Mouse (Mus musculus) liver, embryonic 12.5 days (tissue): ENCODE measurements around the gene Ms4a13. TPM values are rescaled to one million over a fixed set of nuclear protein-coding genes. Genes with fewer than 3 reads are reported as not detected.
"Not testable (repeated sequence)": the region's sequence is repeated elsewhere in the genome, so short reads cannot be mapped to it uniquely, and the experiment has no call there.

Source experiments
- ATAC-seq: fragments of 200-750 bp; cut with Nextera tagmentation; 2 replicates; pipeline ENCODE4 v1.8.0; 2017; ENCODE audit warnings: moderate number of reproducible peaks, mild to moderate bottlenecking, moderate library complexity
- H3K27ac ChIP-seq: fragments of 300-500 bp; sonication (generic); 2 replicates; pipeline ENCODE4 v1.5.1; 2016; ENCODE audit warnings: mild to moderate bottlenecking
- H3K27me3 ChIP-seq: fragments of 300-500 bp; sonication (generic); replicated peaks from 2 replicates; pipeline ENCODE4 v1.6.1; 2016; ENCODE audit warnings: mild to moderate bottlenecking, moderate library complexity
- H3K36me3 ChIP-seq: fragments of 300-500 bp; sonication (generic); 2 replicates; pipeline ENCODE4 v1.6.1; 2016; ENCODE audit warnings: mild to moderate bottlenecking, moderate library complexity
- H3K4me1 ChIP-seq: fragments of 300-500 bp; sonication (generic); 2 replicates; pipeline ENCODE4 v1.6.1; 2016
- H3K4me2 ChIP-seq: fragments of 300-500 bp; sonication (generic); 2 replicates; pipeline ENCODE4 v1.6.1; 2016; ENCODE audit warnings: mild to moderate bottlenecking, moderate library complexity
- H3K4me3 ChIP-seq: fragments of 300-500 bp; sonication (generic); 2 replicates; pipeline ENCODE4 v1.5.1; 2016; ENCODE audit warnings: mild to moderate bottlenecking, moderate library complexity
- H3K9ac ChIP-seq: fragments of 300-500 bp; sonication (generic); 2 replicates; pipeline ENCODE4 v1.6.1; 2016; ENCODE audit warnings: mild to moderate bottlenecking, moderate library complexity
- H3K9me3 ChIP-seq: fragments of 300-500 bp; sonication (generic); replicated peaks from 2 replicates; pipeline ENCODE4 v1.6.1; 2016; ENCODE audit warnings: mild to moderate bottlenecking, moderate library complexity
- WGBS: fragments of 180-500 bp; shearing (Covaris S2); methylation state at CpG from one replicate; pipeline ENCODE4 v1.1.7; 2016; ENCODE audit not compliant: insufficient replicate concordance; 5-methylcytosine and 5-hydroxymethylcytosine counted together
- polyA plus RNA-seq: library from polyadenylated mRNA; unstranded; fragments of >200 nt; fragmentation: Nextera tagmentation; extraction: Ambion mirVana; gene quantifications from 2 replicates; pipeline ENCODE4 v1.2.1, GENCODE M21; 2016

The Ms4a13 gene
- polyA plus RNA-seq, result not detected in 2 replicates

GRCm38 (mm10) chr19:11196546-11196945 lies at the start of gene Ms4a13:
Gene Ms4a13 (minus strand): TSS chr19:11196737.
- Histone ChIP-seq H3K9me3 (no peaks in the 10 kb centered on the region), H3K4me2 (no peak within 1 kb of the TSS), H3K27ac (no peak within 1 kb of the TSS), H3K27me3 (no peaks in the 10 kb centered on the region), H3K4me1 (no peaks in the 10 kb centered on the region), H3K4me3 (no peak within 1 kb of the TSS), H3K9ac (no peak within 1 kb of the TSS), H3K36me3 (no peaks in the 10 kb centered on the region)
- ATAC-seq, result no peak
- 65% methylated on average over 12 of the region's 12 CpGs for WGBS

GRCm38 (mm10) chr19:11244230-11244629 lies 47.7 kb upstream of the Ms4a13 start:
- Histone ChIP-seq H3K4me3 (no peak overlapping the region), H3K36me3 (no peaks in the 10 kb centered on the region), H3K4me2 (no peak overlapping the region), H3K27ac (no peak overlapping the region), H3K9ac (no peak overlapping the region), H3K27me3 (no peaks in the 10 kb centered on the region), H3K9me3 (no peaks in the 10 kb centered on the region), H3K4me1 (no peaks in the 10 kb centered on the region)
- no peak for ATAC-seq

- H3K36me3 ChIP-seq, result no peaks in the 10 kb centered on the region
- 42% methylated on average over 5 of the region's 5 CpGs for WGBS
- H3K4me3 ChIP-seq, result no peak overlapping the region
- H3K4me1 ChIP-seq, result no peaks in the 10 kb centered on the region
- H3K4me2 ChIP-seq, result no peak overlapping the region
- no peaks in the 10 kb centered on the region for H3K27me3 ChIP-seq
- H3K9me3 ChIP-seq, result no peaks in the 10 kb centered on the region
- no peak for ATAC-seq
- H3K27ac ChIP-seq, result no peak overlapping the region
- H3K9ac ChIP-seq, result no peak overlapping the region
These were observed 46.0 kb upstream of the Ms4a13 start for GRCm38 (mm10) chr19:11242560-11242959.

GRCm38 (mm10) chr19:11235820-11236219 lies 39.3 kb upstream of the Ms4a13 start:
- no peaks in the 10 kb centered on the region for H3K27me3 ChIP-seq
- H3K36me3 ChIP-seq, result no peaks in the 10 kb centered on the region
- no peak overlapping the region for H3K4me3 ChIP-seq
- H3K9ac ChIP-seq, result no peak overlapping the region
- H3K9me3 ChIP-seq, result no peaks in the 10 kb centered on the region
- H3K27ac ChIP-seq, result no peak overlapping the region
- H3K4me1 ChIP-seq, result no peaks in the 10 kb centered on the region
- no peak for ATAC-seq
- no peak overlapping the region for H3K4me2 ChIP-seq

- no peaks in the 10 kb centered on the region for H3K4me1 ChIP-seq
- no peak overlapping the region for H3K4me2 ChIP-seq
- 46% methylated on average over 5 of the region's 5 CpGs for WGBS
- H3K9ac ChIP-seq, result no peak overlapping the region
- no peaks in the 10 kb centered on the region for H3K9me3 ChIP-seq
- no peaks in the 10 kb centered on the region for H3K27me3 ChIP-seq
- no peak for ATAC-seq
- H3K4me3 ChIP-seq, result no peak overlapping the region
- H3K36me3 ChIP-seq, result no peaks in the 10 kb centered on the region
- no peak overlapping the region for H3K27ac ChIP-seq
These were observed 38.6 kb upstream of the Ms4a13 start for GRCm38 (mm10) chr19:11234921-11235735.

GRCm38 (mm10) chr19:11234244-11234643 lies 37.7 kb upstream of the Ms4a13 start:
- WGBS, result 52% methylated on average over 5 of the region's 5 CpGs
- H3K9me3 ChIP-seq, result no peaks in the 10 kb centered on the region
- H3K9ac ChIP-seq, result no peak overlapping the region
- no peak overlapping the region for H3K4me2 ChIP-seq
- H3K27ac ChIP-seq, result no peak overlapping the region
- no peak for ATAC-seq
- no peak overlapping the region for H3K4me3 ChIP-seq
- no peaks in the 10 kb centered on the region for H3K36me3 ChIP-seq
- no peaks in the 10 kb centered on the region for H3K27me3 ChIP-seq
- H3K4me1 ChIP-seq, result no peaks in the 10 kb centered on the region

- Histone ChIP-seq H3K4me2 (no peak within 1 kb of the TSS), H3K9ac (no peak within 1 kb of the TSS), H3K4me1 (no peaks in the 10 kb centered on the region), H3K27me3 (no peaks in the 10 kb centered on the region), H3K4me3 (no peak within 1 kb of the TSS), H3K36me3 (no peaks in the 10 kb centered on the region), H3K27ac (no peak within 1 kb of the TSS), H3K9me3 (no peaks in the 10 kb centered on the region)
- no peak for ATAC-seq
- WGBS, result 53% methylated on average over 5 of the region's 5 CpGs
These were observed 35.8 kb upstream of the Ms4a13 start, which contains the start of gene Ms4a12 for GRCm38 (mm10) chr19:11232348-11232747. Gene Ms4a12 (minus strand): TSS chr19:11232448.

- WGBS, result 27% methylated on average over 1 of the region's 1 CpGs
- no peaks in the 10 kb centered on the region for H3K4me1 ChIP-seq
- no peaks in the 10 kb centered on the region for H3K9me3 ChIP-seq
- H3K27me3 ChIP-seq, result no peaks in the 10 kb centered on the region
- H3K36me3 ChIP-seq, result no peaks in the 10 kb centered on the region
- no peak overlapping the region for H3K4me2 ChIP-seq
- H3K9ac ChIP-seq, result no peak overlapping the region
- no peak for ATAC-seq
- H3K27ac ChIP-seq, result no peak overlapping the region
- no peak overlapping the region for H3K4me3 ChIP-seq
These were observed 4.0 kb downstream of the Ms4a13 start for GRCm38 (mm10) chr19:11192552-11192951.

GRCm38 (mm10) chr19:11184121-11184520 lies 12.4 kb downstream of the Ms4a13 start:
- H3K36me3 ChIP-seq, result no peaks in the 10 kb centered on the region
- H3K9ac ChIP-seq, result no peak overlapping the region
- no peaks in the 10 kb centered on the region for H3K27me3 ChIP-seq
- 16% methylated on average over 5 of the region's 5 CpGs for WGBS
- H3K27ac ChIP-seq, result no peak overlapping the region
- no peak overlapping the region for H3K4me3 ChIP-seq
- ATAC-seq, result no peak
- no peaks in the 10 kb centered on the region for H3K4me1 ChIP-seq
- H3K9me3 ChIP-seq, result no peaks in the 10 kb centered on the region
- no peak overlapping the region for H3K4me2 ChIP-seq

GRCm38 (mm10) chr19:11177464-11177863 lies 19.1 kb downstream of the Ms4a13 start:
- H3K4me1 ChIP-seq, result no peaks in the 10 kb centered on the region
- no peaks in the 10 kb centered on the region for H3K36me3 ChIP-seq
- H3K9me3 ChIP-seq, result no peaks in the 10 kb centered on the region
- ATAC-seq, result no peak
- WGBS, result 48% methylated on average over 2 of the region's 2 CpGs
- H3K27me3 ChIP-seq, result no peaks in the 10 kb centered on the region
- no peak overlapping the region for H3K4me3 ChIP-seq
- no peak overlapping the region for H3K27ac ChIP-seq
- no peak overlapping the region for H3K4me2 ChIP-seq
- H3K9ac ChIP-seq, result no peak overlapping the region

- ATAC-seq, result no peak
- Histone ChIP-seq H3K9ac (no peak within 1 kb of the TSS), H3K4me1 (no peaks in the 10 kb centered on the region), H3K9me3 (no peaks in the 10 kb centered on the region), H3K4me2 (no peak within 1 kb of the TSS), H3K36me3 (no peaks in the 10 kb centered on the region), H3K27ac (no peak within 1 kb of the TSS), H3K27me3 (no peaks in the 10 kb centered on the region), H3K4me3 (no peak within 1 kb of the TSS)
- 25% methylated on average over 10 of the region's 10 CpGs for WGBS
These were observed 31.4 kb downstream of the Ms4a13 start, which contains the start of gene 1700025F22Rik for GRCm38 (mm10) chr19:11165172-11165571. Gene 1700025F22Rik (minus strand): TSS chr19:11165320.

- not testable (repeated sequence) for H3K27ac ChIP-seq, H3K4me2 ChIP-seq, H3K9me3 ChIP-seq, H3K4me1 ChIP-seq, H3K4me3 ChIP-seq, H3K27me3 ChIP-seq, ATAC-seq, H3K36me3 ChIP-seq, H3K9ac ChIP-seq
- WGBS, result 66% methylated on average over 5 of the region's 6 CpGs
These were observed 38.6 kb downstream of the Ms4a13 start for GRCm38 (mm10) chr19:11157890-11158289.

GRCm38 (mm10) chr19:11135336-11135735 lies 61.2 kb downstream of the Ms4a13 start:
- Histone ChIP-seq H3K4me2 (no peak overlapping the region), H3K27ac (no peak overlapping the region), H3K9me3 (no peaks in the 10 kb centered on the region), H3K4me3 (no peak overlapping the region), H3K36me3 (no peaks in the 10 kb centered on the region), H3K9ac (no peak overlapping the region), H3K27me3 (no peaks in the 10 kb centered on the region), H3K4me1 (no peaks in the 10 kb centered on the region)
- no peak for ATAC-seq
- 52% methylated on average over 4 of the region's 4 CpGs for WGBS
